Mouse (Mus musculus) gastrocnemius, adult 2 months (tissue): ENCODE measurements around the gene Gmds. TPM values are rescaled to one million over a fixed set of nuclear protein-coding genes. Genes with fewer than 3 reads are reported as not detected.

Experiments
- DNase-seq: peaks from one replicate; pipeline ENCODE4 v3.0.0; 2022
- H3K27ac ChIP-seq: fragments of 200-600 bp; 2 replicates; pipeline ENCODE4 v1.8.1; 2022; ENCODE audit warnings: mild to moderate bottlenecking
- H3K4me3 ChIP-seq: fragments of 200-600 bp; 2 replicates; pipeline ENCODE4 v1.8.1; 2022; ENCODE audit warnings: mild to moderate bottlenecking, moderate library complexity
- CTCF ChIP-seq: fragments of 200-600 bp; IDR thresholded peaks from 2 replicates; pipeline ENCODE4 v1.8.1; 2022; ENCODE audit warnings: antibody characterized with exemption, mild to moderate bottlenecking, moderate library complexity
- intact Hi-C: fragments of 180-260 bp; cut with DNase I; formaldehyde crosslinking; loops from one replicate; pipeline ENCODE4 v1.15.1; 2025
- total RNA-seq, 2 experiments: library from RNA; stranded (reverse); gene quantifications; 2 replicates each; pipeline ENCODE4 v1.2.3; 2021

Gene Gmds
- total RNA-seq, 2 experiments from 2014 or later: 2.1 to 2.4 TPM

GRCm38 (mm10) chr13:32175028-32175427 is 163.5 kb downstream of the Gmds start:
- no peak for DNase-seq
- Histone ChIP-seq H3K4me3 (no peak overlapping the region), H3K27ac (no peak overlapping the region)
- intact Hi-C loops: no loop called here
- no peak for TF ChIP-seq CTCF

DNA sequence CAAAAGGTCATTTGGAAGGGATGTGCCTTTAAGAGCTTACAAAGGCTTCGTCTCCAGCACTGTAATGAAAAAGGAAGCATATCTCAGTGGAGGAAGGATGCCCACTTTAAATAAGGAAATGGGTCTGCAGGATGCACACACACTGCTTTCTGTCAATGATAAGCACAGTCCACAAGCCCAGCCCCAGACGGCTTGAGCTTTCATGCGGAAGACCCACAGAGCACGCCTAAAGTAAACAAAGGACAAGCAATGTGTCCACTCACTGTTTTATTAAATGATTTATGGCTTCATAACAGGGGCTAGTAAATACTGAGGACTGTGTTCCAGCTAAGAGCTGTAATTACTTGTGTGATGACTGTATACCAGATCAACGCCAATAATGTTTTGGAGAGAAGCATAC is 169.4 kb downstream of the Gmds start:
- H3K4me3 ChIP-seq: no peak overlapping the region
- intact Hi-C loops: no loop called here
- no peak for TF ChIP-seq CTCF
- no peak for DNase-seq
- no peak overlapping the region; the same call in 1 of the 2 replicates for H3K27ac ChIP-seq

DNA sequence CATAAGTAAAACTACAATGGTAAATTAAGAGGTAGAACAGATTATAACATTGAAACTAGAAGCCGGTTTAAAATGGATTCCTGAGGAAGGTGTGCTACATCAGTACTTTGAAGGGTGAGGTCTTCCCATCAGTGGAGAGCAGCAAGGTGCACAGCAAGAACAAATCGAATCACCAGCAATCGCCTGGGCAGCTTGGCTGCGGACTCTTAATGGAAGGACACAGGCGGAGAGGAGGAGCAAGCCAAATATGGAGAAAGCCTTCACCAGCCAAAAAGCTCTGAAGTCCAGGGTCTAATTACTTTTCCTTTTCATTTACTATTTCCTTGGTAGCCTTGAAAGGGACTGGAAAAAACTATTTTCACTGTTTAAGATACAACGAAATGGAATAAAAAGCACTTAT is 170.7 kb downstream of the Gmds start:
- no peak for DNase-seq
- intact Hi-C loops: no loop called here

DNA sequence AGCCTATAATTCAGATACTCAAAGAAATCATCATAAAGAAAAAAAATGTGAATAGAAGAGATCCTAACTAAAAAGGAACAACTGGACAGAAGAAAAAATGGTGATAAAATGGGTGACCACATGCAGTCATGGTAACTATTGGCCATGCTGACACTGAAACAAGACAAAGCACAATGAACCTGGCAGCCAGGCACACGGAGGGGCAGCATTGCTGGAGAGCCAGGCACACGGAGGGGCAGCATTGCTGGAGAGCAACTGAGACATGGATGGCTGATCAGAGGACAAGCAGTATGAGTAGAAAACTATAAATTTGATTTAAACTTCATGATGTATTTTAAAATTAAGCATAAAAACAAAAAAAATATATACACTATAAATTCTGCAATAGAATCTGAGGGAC is 173.0 kb downstream of the Gmds start:
- no peak for DNase-seq
- no peak overlapping the region for H3K4me3 ChIP-seq
- no peak for TF ChIP-seq CTCF
- H3K27ac ChIP-seq: no peak overlapping the region
- intact Hi-C loops: no loop called here

More for the DNA sequence above, 170.7 kb downstream of the Gmds start:
- Histone ChIP-seq H3K27ac (no peak overlapping the region), H3K4me3 (no peak overlapping the region)
- no peak for TF ChIP-seq CTCF

- no peak for DNase-seq
- intact Hi-C loops: no loop called here
- no peak for TF ChIP-seq CTCF
- no peak overlapping the region for H3K27ac ChIP-seq
- no peak overlapping the region for H3K4me3 ChIP-seq
Measured at GRCm38 (mm10) chr13:32161567-32161966, 177.0 kb downstream of the Gmds start.

DNA sequence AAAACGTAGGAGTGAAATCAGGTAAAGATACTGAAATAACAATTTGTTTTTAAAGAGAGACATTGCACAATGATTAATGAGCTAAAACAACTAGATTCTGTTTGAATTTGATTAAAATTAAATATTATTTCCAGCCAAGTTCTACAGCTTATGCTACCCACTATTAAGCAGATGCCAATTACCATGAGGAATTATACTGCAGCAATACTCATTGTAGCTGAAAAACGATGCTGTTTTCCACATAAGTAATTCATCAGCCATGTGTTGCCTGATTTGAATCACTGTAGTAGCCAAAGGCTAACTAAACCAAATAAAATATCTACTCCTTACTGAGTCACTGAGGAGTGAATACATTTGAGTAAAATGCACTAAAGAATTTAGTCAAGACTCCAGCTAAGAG is 180.3 kb downstream of the Gmds start:
- H3K27ac ChIP-seq: no peak overlapping the region
- no peak overlapping the region for H3K4me3 ChIP-seq
- intact Hi-C loops: no loop called here
- no peak for DNase-seq
- TF ChIP-seq CTCF: no peak

DNA sequence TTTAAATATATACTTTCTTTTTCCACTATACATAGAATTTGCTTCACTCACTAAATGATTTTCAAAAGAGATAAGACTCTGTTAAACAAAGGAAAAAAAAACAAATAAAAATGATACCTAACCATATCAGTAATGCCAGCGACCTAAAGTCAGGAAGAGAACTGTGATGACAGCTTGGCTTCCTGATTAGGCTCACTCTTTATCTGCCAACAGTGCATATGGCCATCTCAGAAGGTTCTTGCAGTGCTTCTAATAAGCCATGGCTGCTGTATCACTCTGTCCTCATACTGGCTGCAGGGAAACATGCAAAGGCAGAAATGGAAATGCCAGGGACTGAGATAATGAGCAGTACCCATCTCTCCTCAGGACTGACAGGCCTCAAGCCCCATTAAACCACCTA is 192.6 kb downstream of the Gmds start:
- intact Hi-C loops: no loop called here
- TF ChIP-seq CTCF: no peak

GRCm38 (mm10) chr13:32145179-32145578 is 193.4 kb downstream of the Gmds start:
- no peak for TF ChIP-seq CTCF
- no peak overlapping the region for H3K4me3 ChIP-seq
- DNase-seq: no peak
- intact Hi-C loops: no loop called here
- no peak overlapping the region for H3K27ac ChIP-seq

More for the DNA sequence above, 192.6 kb downstream of the Gmds start:
- no peak for DNase-seq
- Histone ChIP-seq H3K27ac (no peak overlapping the region), H3K4me3 (no peak overlapping the region)

GRCm38 (mm10) chr13:32143651-32144050 is 194.9 kb downstream of the Gmds start:
- H3K27ac ChIP-seq: no peak overlapping the region
- TF ChIP-seq CTCF: no peak
- no peak overlapping the region for H3K4me3 ChIP-seq
- DNase-seq: no peak
- intact Hi-C loops: no loop called here

DNA sequence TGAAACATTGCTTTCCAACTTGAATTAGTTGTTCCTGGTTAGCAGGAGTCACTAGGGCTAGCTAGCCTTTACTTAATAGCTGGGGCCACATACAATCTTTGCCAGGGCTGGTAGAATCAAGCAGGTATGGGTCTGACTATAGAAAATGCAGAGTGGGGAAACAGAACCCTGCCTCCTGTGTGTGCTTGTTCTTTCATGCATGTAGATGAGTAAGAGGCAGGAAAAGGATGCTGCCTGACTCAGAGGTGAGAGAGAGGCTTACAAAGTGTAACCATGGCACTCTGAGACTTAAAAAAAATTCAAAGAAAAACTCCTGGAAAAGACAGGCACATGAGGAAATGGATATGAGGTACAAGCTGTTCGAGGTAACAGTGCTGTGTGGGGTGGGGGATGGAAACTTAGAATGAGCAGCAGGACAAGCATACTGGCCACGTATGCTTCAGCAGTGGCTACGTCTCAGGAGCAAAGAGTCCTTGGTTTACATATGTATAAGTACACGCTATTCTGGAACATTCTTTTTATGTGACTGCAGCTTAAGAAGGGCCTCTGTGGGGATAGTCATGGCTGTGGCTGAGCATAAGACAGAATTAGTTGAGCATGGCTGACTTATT is 203.8 kb downstream of the Gmds start:
- H3K27ac ChIP-seq: no peak overlapping the region
- no peak for DNase-seq
- H3K4me3 ChIP-seq: no peak overlapping the region
- intact Hi-C loops: no loop called here
- TF ChIP-seq CTCF: no peak

- no peak for TF ChIP-seq CTCF
- no peak overlapping the region for H3K4me3 ChIP-seq
- no peak for DNase-seq
- intact Hi-C loops: no loop called here
- no peak overlapping the region for H3K27ac ChIP-seq
Measured at GRCm38 (mm10) chr13:32129970-32130369, 208.6 kb downstream of the Gmds start.

- no peak for TF ChIP-seq CTCF
- intact Hi-C loops: no loop called here
- no peak overlapping the region for H3K27ac ChIP-seq
- H3K4me3 ChIP-seq: no peak overlapping the region
- DNase-seq: no peak
Measured at GRCm38 (mm10) chr13:32118386-32118785, 220.2 kb downstream of the Gmds start.

DNA sequence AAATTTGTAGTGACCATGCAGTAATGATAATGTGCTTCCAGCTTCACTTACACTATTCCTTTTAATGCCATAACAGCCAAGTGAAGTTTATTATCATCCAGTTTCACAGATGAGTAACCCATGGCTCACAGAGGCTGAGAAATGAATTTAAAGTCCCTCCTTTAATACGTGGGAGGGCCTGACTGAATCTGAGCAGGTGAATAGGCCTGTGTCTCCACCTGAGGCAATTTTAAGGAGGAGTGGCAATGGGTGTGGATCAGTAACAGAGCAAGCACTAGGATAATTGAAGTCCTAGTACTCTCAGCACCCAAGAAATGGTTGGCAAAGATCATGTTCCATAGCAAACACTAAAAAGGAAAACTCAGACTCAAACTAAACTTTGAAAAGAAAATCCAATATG is 223.1 kb downstream of the Gmds start:
- TF ChIP-seq CTCF: no peak
- intact Hi-C loops: no loop called here
- H3K4me3 ChIP-seq: no peak overlapping the region
- no peak for DNase-seq
- H3K27ac ChIP-seq: no peak overlapping the region

DNA sequence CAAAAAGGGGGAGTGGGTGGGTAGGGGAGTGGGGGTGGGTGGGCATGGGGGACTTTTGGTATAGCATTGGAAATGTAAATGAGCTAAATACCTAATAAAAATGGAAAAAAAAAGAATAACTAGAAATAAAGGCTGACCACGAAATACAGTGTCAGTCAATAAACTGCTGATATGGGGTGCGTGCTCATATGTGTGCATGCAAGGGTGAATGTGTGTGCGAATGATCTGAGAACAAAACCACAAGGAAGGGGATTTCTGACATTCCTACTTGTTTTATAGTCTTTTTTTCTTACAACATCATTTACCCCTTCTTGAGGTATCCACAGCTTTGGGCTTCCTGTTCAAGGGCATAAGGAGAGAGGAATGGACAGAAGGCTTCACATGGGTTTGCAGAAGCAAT is 224.7 kb downstream of the Gmds start:
- no peak for DNase-seq
- intact Hi-C loops: no loop called here
- no peak for TF ChIP-seq CTCF
- H3K27ac ChIP-seq: no peak overlapping the region
- H3K4me3 ChIP-seq: no peak overlapping the region
